Mouse (Mus musculus): ENCODE data around the gene Olfr287.

The Olfr287 gene

GRCm38 (mm10) chr15:98168622-98169004, 52.2 kb downstream of the Olfr287 start:
- peak; percentile 39 for DNase-seq (ENCODE audit: extremely low spot score, low spot score)

- peak; percentile 94 for DNase-seq (ENCODE audit: extremely low spot score, low spot score)
These were observed 52.9 kb downstream of the Olfr287 start for GRCm38 (mm10) chr15:98167645-98168621.

GRCm38 (mm10) chr15:98166963-98167644, 53.8 kb downstream of the Olfr287 start, which contains the start of gene Ccdc184:
Gene Ccdc184 (plus strand): TSS chr15:98167158.
- DNase-seq (ENCODE audit: extremely low spot score, low spot score), result no peak

GRCm38 (mm10) chr15:98165525-98165924, 55.3 kb downstream of the Olfr287 start, which contains the start of gene Asb8:
Gene Asb8 (minus strand): TSS chr15:98165625.
- DNase-seq (ENCODE audit: extremely low spot score, low spot score), result no peak

GRCm38 (mm10) chr15:98162561-98162960, 58.3 kb downstream of the Olfr287 start:
- DNase-seq (ENCODE audit: extremely low spot score, low spot score), result no peak

- no peak for DNase-seq (ENCODE audit: extremely low spot score, low spot score)
These were observed 59.6 kb downstream of the Olfr287 start for GRCm38 (mm10) chr15:98161026-98161805.

GRCm38 (mm10) chr15:98157253-98157652, 63.6 kb downstream of the Olfr287 start:
- no peak for DNase-seq (ENCODE audit: extremely low spot score, low spot score)

All from neural tube, embryonic 10.5 days (tissue).